Mouse (Mus musculus): ENCODE results near the gene Gm15013.
"Not testable (repeated sequence)": the region's sequence is repeated elsewhere in the genome, so short reads cannot be mapped to it uniquely, and the experiment has no call there.

The Gm15013 gene

DNA sequence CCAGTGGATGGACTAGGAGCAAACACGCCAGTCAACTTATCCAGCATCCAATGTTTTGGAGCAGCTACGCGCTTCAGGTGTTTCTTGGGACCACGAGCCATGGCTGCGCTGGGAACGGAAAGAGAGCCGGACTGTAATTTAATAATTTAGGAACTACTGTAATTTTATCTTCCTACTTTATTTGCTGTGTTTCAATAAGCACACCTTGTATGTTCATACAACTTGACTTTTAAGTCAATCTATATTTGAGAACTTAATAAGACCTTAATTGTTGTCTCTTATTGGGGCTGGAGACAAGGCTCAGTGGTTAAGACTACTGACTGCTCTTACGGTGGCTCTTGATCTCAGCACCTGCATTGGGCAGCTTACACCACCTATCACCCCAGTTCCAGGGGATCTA, at the start of gene Gm15013:
Gm15013 (minus strand) TSS at position 101 of the 400 bp plus-strand sequence.
- DNase-seq (ENCODE audit: low read depth, low spot score) = no peak

DNA sequence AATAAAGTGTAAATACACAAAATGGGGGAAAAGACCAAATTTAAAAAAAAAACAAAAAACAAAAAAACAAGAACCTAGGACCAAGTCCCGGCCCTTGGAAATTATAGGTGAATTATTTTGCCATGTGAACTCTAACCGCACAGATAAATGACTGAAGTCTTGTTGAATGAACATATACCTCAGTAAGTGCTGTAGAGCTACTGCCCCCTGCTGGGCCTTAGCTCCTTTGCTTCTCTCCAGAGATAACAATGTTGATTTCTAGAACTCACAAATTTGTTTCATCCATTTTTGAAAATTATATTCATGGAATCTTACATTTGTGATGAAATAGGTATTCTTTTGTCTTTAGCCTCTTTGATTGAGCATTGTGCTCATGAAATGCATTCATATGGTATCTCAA, 48.3 kb upstream of the Gm15013 start:
- DNase-seq (ENCODE audit: low read depth, low spot score) = no peak

DNA sequence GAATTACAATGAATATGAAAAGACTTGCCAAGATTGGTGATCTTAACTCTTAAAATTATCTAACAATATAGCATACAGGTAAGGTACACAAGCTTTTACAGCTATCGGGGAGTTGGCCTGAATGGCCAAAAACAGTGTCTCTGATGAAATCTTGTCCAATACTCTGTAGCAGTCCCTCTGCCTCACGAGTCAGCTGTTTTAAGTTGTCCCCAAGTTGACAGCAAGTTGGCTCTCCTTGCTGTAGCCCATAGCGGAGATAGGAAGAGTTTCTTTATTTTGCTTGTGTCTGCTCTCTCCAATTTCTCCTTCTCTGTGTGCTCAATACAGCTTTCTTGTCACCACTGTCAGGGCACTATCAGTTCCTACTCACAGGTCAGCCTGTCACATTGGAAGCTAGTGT, 44.4 kb upstream of the Gm15013 start:
- not testable (repeated sequence) for DNase-seq (ENCODE audit: low read depth, low spot score)

DNA sequence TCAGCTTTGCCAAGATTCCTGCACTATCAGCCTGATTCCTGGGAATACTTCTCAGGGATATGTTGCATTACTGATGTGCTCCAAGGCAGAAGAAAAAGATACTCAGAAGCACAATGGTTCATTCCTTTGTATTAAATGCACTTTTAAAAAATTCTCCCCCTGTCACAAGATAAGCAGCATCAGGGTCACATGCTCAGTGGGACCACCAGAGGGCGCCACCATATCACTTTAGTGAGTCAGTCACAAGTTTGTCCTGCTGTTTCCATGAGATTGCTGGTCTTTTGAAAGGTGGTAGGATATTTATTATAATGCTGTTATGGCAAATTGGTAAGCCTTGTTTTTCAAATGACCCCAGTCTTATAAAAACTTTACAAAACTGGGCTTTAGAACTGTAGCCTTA, 37.6 kb upstream of the Gm15013 start:
- DNase-seq (ENCODE audit: low read depth, low spot score) = no peak

DNA sequence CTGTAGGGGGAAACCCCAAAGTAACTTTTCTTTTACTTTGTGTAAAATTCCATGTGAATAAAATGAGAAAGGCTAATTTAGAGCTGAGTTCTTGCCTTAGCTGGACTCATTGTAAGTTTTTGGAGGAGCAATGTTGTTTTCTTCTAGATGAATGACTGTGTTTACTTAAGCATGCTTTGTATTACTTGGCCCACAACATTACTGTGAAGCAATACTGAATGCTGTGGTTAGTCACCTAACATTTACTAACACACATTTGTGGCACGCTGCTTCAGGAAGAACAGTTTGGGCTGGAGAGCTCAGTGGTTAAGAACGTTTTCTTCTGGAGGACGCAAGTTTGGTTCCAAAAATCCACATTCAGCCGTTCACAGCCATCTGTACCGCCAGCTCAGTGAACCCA, 22.8 kb upstream of the Gm15013 start:
- no peak for DNase-seq (ENCODE audit: low read depth, low spot score)

DNA sequence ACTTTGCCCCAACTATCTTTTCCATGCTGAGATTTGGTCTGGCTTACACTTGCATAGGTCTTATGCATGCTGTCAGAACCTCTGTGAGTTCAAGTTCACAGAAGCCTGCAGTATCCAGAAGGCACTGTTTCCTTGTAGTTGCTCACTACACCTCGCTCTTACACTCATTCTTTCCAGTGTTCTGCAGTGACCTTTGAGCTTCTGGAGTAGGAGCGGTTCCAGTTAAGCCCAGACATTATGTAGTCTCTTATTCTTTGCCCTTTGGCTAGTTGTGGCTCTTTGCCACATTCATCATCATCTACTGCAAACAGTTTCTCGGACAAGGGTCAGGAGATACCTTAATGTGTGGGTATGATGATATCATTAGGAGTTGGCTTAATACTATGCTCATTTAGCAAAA, 16.3 kb upstream of the Gm15013 start:
- DNase-seq (ENCODE audit: low read depth, low spot score) = no peak

DNA sequence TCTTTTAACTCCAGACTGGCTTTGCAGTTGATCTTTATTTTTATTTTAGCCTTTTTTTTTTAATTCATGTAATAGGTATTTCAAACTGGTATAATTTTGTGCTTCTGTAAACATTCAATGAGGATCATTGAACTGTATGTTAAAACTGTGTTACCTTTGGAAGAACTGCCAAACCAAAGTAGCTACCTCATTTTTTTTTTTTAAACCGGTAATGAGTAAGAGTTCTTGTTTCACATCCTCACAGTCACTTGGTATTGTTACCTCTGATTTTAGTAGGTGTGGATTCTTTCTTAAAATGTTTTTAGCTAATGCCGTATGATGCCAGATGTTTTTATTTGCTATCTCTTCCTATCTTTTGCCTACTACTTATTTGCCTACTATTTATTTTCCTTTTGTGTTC, 8.1 kb upstream of the Gm15013 start:
- no peak for DNase-seq (ENCODE audit: low read depth, low spot score)

DNA sequence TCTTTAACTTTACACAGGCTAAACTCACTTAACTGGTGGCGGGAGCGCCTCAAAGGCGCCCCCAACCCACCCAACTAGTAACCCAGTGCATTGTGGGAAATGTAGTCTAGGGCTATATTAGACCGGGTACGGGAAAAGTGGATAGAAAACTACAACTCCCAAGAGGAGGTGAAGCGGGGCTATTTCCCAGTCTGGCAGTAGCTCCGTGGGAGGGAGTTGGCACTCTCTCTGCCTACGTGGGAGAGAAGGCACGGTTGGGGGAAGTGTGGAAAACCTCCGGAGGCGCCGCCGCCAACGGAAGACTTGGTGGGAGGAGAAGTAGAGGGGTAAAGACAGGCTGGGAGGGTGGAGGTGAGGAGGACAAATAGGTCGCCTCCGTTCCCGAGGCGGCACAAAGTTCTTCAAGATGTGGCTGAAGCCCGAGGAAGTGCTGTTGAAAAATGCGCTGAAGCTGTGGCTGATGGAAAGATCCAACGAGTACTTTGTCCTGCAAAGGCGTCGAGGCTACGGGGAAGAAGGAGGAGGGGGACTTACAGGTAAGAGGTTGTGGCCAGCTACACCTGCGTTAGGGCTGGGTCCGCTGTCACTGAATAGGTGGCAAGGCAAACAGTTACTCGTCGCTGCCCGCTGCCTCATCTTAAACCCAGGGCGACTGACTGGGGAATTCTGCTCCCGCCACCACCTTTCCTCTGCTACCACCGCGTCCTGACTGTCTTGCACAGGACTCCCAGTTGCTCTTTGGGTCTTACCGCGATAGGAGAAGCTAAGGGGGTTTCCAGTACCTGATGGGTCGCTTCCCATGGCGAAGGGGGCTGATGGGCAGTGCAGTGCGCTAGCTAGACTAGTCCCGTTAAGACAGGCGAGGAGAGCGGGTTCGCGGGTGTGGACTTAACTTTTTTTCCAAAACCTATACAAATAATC, 29.2 kb downstream of the Gm15013 start, which contains the start of gene Tbc1d8b:
Tbc1d8b (plus strand) TSS at position 222 of the 921 bp plus-strand sequence.
- peak; percentile 76 for DNase-seq (ENCODE audit: low read depth, low spot score)

DNA sequence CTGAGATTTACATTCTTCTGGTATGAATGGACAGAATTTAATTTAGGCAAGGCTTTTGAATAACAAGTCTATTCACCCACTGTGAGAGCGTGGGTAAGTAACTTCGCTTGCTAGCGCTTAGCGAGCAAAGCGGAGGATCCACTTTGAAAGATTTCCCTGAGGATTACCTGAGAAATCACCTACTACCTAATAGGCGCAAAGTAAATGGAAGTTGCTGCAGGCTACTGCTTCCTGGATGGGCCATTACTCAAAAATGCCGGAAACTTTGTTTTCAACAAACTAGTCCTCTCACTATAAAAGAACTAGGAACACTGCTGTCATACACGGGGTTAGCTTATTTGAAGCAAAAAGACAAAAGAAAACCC, 29.9 kb downstream of the Gm15013 start:
- DNase-seq (ENCODE audit: low read depth, low spot score) = no peak

DNA sequence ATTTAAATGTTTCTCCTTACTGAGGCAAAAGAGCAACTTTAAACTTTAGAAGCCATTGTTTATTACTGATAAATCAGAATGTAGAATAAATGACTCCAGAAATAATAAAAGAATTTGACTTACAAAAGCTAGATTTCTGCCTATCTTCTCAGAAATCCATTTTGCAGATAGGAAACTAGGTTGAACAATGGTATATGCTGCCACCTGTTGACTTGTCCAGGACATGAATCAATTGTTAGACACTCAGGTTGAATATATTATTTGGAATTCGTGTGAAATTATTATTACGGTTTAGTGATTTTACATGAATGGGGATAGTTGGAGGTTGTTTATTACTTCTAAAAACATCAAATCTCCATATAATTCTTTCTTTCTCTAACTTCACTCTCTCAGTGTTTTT, 48.5 kb downstream of the Gm15013 start:
- no peak for DNase-seq (ENCODE audit: low read depth, low spot score)

Data from brain, embryonic 18.5 days (tissue).